Mouse (Mus musculus): ENCODE results near the gene 4931429L15Rik.

GRCm38 (mm10) chr9:46316388-46316787 is 3.4 kb downstream of the 4931429L15Rik start:
- TF ChIP-seq CTCF (IDR thresholded peaks at IDR 0.05; ENCODE audit: low read depth, low read length), result no peak
- no peak for TF ChIP-seq POLR2A (IDR thresholded peaks at IDR 0.05; ENCODE audit: extremely low read depth, insufficient read depth, low read length)

Measured in liver, adult 2 months (tissue).